Mouse (Mus musculus) urinary bladder, postnatal 14 days (tissue): ENCODE data around the gene Yeats2.
"Not testable (repeated sequence)": the region's sequence is repeated elsewhere in the genome, so short reads cannot be mapped to it uniquely, and the experiment has no call there.

ENCODE experiments used
- DNase-seq: peaks from one replicate; pipeline ENCODE4 v3.0.0; 2021; ENCODE audit warnings: low spot score

Gene Yeats2

DNA sequence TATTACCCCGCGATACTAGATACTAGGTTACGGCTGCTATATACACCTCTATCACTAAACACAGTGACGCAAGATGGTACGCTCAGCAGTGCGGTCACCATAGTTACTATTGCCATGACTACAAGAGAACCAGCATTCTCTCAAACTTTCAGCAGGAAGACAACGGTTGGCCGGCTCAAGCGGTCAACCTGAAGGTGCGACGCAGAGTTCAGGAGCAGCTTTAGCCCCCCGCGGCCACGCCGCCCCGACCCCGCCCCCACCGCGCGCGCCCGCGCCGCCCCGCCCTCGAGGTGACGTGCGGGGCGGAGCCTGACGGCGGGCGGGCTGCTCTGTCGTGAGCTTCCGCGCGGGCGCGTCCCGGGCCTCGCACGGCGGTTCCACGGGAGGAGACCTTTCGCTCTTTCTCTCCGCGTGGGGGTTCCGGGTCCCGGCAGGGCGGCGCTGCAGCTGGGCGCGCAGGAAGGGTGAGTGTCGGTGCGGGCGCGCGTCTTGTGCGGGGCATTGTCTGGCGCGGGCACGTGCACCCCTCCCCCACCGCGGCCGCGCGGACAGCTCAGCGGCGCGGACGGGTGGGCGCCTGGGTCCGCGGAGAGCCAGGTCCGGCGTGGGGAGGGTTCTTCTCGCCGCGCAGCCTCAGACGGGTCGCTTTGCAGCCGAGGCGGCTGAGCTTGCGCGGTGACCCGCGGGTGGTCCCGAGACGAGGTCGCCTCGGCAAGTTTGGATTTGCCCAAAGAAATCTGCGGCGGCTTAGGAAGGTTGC, at the start of gene Yeats2:
Gene Yeats2 (plus strand): TSS at position 292 of the 760 bp plus-strand sequence.
- peak; percentile 78 for DNase-seq

DNA sequence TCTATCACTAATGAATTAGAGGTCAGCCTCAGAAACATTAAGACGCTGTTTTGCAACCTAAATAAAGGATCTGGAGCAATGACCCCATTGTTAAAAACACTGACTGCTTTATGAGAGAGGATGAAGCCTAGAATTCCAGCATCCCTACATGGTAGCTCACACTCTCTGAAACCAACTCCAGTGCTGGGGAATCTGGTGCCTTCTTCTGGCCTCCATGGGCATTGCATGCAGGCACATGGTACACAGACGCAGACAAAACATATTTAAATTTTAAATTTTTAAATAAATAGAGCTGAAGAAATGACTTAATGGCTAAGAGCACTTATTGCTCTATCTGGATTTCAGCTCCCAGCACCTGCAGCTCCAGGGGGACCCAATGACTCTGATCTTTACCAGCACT, 44.9 kb upstream of the Yeats2 start:
- peak; percentile 16 for DNase-seq

DNA sequence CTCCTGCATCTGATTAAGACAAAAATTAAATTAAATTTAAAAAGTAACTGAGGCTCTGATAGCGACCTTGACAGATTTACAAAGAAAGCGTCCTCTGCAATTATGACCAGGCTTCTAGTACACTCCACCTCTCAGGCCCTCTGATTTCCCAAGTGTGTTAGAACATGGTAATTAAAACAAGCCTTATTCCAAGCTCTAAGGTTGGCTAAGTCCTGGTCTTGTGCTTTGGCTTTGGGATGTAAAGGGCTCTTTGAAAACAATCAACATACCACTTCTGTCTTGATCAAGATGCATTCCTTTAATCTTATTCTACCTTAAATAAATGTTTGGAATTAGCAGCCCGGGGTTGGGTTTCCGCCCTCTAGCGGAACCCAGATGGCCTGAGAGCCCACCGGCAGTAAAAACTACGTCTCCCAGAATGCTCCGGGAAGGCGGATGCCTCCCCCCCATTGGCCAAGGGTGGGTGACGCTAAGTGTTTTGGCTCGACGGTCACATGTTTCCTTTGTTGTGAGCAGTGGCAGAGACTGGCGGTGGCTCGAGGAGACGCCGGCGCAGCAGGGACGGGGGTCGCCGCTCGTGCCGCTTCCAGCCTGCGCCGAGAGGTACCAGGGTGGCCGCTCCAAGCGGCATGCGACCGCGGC, 43.7 kb upstream of the Yeats2 start, which contains the start of gene Klhl24:
Gene Klhl24 (plus strand): TSS at position 474 of the 642 bp plus-strand sequence.
- peak; percentile 92 for DNase-seq

DNA sequence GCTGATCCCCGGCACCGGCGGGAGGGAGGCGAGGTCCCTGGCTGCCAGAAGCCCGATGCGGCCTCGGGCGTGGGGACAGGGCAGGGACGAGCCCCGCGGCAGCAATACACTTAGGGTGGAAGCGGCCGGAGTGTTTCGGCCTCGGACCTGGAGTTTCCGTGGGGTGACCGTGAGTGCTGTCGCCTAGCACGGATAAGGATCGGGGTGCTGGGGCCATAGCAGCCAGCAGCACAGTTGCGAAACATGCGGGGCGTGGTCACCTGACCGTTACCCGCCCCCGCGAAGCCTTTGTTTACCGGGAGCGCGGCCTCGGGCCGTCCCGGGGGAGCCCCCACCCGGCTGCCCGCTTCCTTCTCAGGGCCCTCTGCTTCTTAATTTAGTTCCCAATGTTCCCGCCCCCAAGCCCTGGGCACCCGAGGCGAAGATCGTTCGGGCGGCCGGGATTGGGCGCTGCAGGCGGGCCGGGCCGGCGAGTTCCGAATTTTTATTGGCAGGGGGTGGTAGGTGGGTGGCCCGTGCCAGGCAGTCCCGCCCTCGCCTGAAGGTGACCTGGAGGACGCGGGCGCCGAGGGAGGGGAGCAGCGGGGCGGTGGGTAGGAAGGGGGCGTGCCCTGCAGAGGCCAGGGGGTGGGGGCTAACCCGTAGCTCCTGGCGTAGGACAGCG, 43.0 kb upstream of the Yeats2 start:
- DNase-seq = peak; percentile 92

DNA sequence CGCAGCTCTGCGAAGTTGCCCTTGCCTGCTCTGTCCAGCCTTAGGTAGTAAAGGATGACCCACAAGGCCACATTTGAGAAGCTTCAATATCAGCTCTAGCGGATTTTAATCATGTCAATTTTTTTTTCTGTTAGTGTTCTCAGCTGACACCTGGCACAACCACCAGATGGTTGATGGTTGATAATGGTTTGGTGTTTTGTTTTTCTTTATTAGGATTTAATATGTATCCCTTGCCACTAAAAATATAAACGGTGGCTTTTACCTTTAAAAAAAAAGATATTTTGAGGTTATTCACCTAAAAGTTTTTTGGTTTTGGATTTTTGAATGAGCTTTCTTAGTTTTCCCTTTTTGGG, 42.5 kb upstream of the Yeats2 start:
- DNase-seq = no peak

DNA sequence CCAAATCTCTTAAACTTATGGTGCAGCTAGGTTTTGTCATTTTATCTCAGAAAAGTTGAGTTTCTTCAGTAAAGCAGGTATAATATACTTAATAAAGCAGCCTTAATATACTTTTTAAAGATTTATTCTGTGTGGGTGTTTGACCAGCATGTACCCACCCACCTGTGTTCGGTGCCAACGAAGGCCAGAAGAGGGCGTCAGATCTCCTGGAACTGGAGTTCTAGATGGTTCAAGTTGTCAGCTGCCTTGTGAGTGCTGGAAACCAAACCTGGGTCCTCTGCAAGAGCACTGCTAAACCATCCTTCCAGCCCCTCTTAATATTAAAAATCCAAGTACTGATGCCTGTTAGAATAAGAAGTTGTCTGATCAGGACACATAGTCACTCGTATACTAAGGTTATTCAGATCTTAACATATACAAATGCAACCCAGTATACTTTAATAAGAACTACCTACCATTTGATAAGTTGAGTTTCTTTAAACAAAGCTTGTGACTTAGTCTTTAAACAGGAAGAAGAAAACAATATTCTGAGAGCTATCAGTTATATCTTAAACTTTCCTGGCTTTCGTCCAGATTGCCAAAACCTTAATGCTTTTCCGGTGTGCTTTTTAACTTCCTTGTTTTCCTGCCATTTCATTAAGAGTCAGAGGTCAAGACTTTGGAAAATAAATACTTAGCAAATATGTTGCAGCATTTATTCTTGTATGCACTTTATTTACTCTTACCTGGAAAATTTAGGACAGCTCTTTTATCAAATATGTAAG, 41.8 kb upstream of the Yeats2 start:
- no peak for DNase-seq

DNA sequence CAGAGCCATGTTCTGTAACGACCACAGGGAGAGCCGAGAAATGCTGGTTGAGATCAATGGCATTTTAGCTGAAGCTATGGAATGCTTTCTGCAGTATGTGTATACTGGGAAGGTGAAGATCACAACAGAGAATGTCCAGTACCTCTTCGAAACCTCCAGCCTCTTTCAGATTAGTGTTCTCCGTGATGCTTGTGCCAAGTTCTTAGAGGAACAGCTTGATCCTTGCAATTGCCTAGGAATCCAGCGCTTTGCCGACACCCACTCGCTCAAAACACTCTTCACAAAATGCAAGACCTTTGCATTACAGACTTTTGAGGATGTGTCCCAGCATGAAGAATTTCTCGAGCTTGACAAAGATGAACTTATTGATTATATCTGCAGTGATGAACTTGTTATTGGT, 33.9 kb upstream of the Yeats2 start:
- DNase-seq = no peak

DNA sequence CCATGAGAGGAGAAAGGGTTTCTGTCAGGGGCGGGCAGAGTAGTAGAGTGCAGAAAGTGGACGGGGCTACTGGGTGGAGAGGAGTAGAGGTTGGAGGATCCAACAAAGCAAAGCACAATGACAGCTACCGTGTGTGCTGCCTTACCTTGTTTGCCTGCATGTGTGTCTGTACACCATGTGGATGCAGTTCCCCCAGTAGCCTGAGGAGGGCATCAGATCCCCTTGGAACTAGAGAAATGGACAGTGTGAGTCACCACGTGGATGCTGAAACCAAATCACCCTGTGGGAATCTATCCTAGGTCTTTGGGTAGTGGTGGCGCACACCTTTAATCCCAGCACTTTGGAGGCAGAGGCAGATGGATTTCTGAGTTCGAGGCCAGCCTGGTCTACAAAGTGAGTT, 31.9 kb upstream of the Yeats2 start:
- DNase-seq = no peak

DNA sequence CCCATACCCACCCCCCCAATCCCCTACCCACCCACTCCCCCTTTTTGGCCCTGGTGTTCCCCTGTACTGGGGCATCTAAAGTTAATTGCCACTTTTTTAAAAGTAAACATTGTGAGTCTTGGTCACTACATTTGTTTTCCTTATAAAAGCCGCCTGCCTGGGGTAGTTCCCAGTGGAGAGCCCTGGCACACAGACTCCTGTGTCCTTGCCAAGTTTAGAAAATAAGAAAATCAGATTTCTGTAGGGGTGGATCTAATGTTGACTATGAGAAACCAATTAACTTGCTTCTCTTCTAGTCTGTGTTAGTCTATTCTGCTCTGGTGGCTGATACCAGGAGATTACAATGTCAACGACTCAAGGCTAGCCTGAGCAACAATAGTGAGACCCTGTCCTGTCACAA, 28.2 kb upstream of the Yeats2 start:
- no peak for DNase-seq

DNA sequence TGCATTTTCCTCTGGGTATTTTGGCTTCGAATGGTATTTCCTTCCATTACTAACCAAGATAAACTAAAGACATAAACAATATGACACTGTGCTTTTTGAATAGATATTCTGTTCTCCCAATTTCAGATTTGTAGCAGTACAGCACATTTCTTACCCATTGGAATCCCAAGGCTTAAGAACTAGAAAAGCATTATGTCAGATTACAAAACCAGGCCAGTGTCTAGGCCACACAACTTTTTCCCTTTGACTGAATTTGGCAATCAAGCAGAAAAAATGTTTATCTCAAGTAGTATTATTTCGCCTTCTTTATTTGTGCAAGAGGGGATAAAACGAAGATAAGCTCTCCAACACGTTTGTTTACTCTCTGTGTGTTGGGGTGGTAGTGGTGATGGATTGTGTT, 24.8 kb upstream of the Yeats2 start:
- no peak for DNase-seq

DNA sequence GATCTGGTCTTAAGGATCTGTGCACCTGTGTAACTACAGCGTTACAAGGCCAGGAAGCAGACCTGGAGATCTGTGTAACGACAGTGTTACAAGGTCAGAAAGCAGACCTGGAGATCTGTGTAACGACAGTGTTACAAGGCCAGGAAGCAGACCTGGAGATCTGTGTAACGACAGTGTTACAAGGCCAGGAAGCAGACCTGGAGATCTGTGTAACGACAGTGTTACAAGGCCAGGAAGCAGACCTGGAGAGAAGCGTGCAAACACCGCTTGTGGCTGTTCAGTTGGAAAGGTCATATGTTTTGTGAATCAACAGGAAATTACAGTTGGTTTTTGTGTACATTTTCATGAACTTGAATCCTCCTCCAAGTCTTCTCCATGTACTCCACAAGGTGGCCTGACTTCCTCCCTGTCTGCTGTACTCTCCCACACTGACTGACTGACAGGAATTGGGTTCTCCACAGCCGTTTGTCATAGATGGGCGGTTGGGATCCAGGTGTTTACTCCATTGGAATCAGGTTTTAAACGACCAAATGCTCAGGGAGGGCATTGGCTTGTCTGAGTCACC, 14.5 kb upstream of the Yeats2 start:
- DNase-seq = not testable (repeated sequence)

DNA sequence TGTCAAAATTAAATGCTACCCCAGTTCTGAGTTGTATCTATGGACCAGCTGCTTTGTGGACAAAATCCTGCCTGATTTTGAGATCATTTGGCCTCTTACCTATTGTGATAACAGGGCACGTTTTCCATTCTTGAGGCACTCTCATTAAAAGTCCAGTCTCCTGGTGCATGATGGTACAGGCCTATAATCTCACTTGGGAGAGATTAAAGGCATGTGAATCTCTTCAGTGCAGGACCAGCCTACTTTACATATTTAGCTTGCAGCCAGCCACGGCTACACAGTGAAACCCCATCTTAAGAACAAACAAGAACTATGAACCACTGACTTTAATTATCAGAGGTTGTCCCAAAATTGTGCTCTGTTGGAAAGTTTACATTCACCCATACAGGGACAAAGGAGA, 10.5 kb upstream of the Yeats2 start:
- no peak for DNase-seq

DNA sequence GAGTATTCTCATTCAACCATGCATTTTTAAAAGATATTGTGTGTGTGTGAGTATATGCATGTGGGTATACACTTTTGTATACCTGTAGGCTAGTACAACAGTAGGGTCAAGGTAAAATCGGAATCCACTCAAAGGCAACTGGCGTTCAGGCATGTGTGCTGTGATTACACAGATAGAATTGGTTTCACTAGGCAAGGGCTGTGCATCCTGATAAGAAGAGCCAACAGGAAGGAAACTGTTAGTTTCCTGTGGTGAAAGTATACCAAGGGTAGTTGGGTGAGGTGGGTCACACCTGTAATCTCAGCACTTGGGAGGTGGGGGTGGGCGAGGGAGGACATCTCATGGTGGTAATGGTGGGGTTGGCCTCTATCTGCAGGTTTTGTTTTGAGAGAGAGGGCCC, 3.7 kb downstream of the Yeats2 start:
- no peak for DNase-seq

DNA sequence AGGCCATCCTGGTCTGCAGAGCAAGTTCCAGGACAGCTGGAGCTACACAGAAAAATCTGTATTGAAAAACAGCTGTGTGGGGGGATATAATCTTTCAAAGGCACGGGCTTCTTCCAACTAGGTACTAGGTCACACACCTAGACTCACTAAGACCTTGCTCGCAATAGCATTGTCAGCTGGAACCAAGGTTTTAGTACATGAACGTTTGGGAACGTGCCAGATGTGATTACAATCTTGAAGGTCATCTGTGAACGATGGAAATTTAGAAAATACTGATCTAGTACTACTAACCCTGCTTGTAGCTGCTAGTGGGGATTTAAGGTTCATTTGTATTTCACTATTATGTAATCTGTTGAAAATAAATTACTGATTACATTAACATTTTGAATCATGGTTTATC, 11.1 kb downstream of the Yeats2 start:
- no peak for DNase-seq

DNA sequence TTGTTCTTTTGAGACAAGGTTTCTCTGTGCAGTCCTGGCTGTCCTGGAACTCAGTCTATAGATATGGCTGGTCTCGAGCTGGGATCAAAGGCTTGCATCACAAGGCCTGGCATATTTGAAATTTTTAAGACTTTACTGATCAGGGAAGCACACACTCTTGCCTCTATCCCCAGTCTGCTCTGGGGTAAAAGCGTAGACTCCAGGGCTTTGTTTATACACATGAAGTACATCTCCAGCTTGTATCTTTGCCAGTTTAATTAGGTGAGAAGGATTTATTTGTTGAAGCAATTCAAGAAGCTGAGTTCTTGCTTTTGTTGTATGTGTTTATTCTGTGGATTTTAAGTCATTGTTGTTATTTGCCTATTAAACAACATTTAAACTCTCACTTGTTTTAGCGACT, 12.9 kb downstream of the Yeats2 start:
- no peak for DNase-seq

DNA sequence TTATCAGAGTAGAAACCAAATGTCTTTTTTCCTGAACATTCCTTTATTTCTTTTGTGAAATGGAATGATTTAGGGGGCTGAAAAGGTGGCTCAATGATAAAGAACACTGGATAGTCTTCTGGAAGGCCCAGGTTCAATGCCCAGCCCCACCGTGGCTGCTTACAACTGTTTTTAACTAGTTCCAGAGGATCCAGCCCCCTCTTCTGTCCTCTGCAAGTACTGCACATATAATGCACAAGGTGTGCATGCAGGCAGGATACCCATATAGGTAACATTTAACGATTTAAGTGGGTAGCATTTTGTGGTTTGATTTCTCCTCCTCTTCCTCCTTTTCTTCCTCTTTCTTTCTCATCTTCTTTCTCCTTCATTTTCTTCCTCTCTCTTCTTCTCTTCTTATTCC, 19.3 kb downstream of the Yeats2 start:
- no peak for DNase-seq

DNA sequence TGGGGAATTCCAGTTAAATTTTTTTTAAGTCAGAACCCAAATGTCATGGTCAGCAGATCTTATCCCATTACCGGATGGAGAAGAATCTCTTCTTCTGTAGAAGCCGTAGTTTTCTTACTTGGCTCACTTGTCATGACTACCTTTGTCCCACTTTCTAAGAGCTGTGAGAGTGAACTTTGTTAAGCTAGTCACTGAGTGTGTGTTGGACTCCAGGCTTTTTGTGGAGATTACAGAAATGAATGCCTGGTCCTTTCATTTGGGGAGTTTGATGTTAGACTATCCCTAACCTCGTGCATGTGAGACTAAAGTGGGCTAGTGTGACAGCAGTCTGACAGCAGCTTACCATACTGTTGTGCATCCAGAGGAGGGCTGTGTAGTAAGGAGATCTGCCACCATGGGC, 28.2 kb downstream of the Yeats2 start:
- no peak for DNase-seq

DNA sequence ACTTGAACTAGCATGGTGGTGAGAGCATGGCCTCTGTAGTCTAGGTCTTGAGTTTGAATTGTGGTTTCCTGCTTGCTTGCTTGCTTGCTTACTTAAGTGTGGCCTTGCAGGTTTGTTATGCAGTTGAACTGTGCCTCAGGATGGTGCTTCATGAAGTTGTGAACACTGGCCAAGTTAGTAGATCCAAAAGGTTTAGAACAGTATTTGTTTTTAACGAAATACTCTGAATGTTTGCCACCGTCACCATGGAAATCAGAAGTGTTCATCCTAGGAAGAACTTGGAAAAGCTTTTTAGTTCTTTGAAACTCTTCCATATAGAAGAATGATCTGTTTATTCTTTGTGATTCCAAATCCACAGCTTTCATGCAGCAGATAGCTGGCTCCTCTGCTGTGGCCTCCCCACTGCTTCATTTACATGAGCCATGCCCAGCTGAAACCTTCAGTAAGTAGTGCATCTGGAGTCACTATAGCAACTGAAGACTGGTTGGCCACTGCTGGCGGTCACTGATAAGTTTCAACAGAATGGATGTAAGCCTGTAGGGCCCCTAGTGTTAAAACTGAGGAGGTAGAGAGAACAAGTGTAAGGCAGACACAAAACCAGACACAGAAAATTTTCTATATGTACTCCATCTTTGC, 28.7 kb downstream of the Yeats2 start:
- no peak for DNase-seq

DNA sequence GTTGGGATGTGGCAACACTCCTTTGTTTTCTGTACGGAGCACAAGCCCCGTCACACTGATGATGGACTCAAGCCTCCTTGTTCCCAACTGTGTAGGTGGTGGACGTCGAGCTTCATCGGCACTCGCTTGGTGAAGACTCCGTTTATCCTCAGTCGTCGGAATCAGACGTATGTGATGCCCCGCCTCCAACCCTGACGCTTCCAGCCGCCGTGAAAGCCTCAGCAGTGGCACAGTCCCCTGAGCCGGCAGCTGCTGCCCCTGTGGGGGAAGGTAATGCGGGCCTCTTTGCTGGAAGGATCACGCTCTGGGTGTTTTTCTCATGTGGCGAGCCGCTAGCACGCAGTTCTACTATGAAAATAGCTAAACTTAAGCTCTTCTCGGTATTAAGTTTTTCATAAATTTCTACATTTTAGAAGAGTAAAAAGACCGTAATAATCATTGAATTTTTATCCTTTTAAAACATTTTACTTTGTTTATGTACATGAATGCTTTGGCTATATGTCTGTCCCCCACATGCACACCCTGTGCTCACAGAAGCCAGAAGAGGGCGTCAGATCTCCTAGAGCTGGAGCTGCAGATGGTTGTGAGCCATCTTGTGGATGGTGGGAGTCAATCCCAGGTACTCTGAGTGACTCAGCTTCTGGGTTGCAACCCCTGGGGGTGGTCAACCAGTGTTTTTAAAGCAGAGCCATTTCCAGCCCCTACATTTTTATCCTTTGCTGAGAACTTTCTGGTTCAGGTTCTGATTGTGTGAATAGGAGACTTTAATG, 38.7 kb downstream of the Yeats2 start:
- no peak for DNase-seq

DNA sequence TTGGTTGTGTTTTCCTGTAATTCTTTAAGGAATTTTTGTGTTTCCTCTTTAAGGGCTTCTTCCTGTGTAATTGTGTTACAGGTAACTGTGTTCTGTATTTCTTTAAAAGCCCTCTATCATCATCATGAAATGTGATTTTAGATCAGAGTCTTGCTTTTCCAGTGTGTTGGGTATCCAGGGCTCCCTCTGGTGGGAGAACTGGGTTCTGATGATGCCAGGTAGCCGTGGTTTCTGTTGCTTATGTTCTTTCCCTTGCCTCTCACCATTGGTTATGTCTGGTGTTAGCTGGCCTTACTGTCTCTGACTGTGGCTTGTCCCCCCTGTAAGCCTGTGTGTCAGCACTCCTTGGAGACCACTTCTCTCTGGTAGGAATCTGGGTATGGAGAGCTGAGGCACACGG, 44.5 kb downstream of the Yeats2 start:
- no peak for DNase-seq
